Mouse (Mus musculus) common myeloid progenitor, adult 5-6 weeks (primary cell): ENCODE data around the gene Fcgr3. TPM values are rescaled to one million over a fixed set of nuclear protein-coding genes. Genes with fewer than 3 reads are reported as not detected.
A peak's percentile ranks its signal among the peaks of the same experiment; 100 is the strongest.

Experiments used
- ATAC-seq: replicated peaks from 2 replicates; pipeline ENCODE4 v1.8.0; 2016; ENCODE audit warnings: low read depth, mild to moderate bottlenecking, moderate TSS enrichment, inconsistent platforms; ENCODE audit not compliant: poor library complexity, severe bottlenecking
- total RNA-seq: library from RNA; stranded (forward); fragments of 200-1000, 187-1606 nt; gene quantifications from 2 replicates; pipeline ENCODE4 v1.2.3, GENCODE M21; 2017

The Fcgr3 gene
- total RNA-seq, 1 experiment from 2014 or later, result 15.7 TPM

DNA sequence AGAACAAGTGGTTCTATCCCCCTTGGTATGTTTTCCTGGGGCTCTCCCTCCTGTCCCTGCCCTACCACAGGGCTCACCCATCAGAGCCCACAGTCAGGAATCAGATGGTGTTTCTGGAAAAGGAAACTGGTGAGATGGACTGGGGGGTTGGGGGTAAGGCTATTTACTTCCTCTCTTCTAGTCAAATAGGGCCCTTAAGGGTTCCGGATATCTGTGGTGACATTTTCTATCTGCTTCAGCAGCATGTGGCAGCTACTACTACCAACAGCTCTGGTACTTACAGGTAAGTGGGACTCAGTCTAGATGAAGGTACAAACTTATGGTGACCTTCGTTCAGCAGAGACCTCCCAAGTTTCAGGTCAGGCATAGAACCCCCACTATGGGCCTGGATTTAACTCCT lies 46.0 kb downstream of the Fcgr3 start, which contains the start of gene Fcgr4:
Gene Fcgr4 (plus strand): TSS at position 184 of the 400 bp plus-strand sequence.
- ATAC-seq, result peak; percentile 43

GRCm38 (mm10) chr1:171017468-171018158 lies 47.1 kb downstream of the Fcgr3 start:
- ATAC-seq, result peak; percentile 62

DNA sequence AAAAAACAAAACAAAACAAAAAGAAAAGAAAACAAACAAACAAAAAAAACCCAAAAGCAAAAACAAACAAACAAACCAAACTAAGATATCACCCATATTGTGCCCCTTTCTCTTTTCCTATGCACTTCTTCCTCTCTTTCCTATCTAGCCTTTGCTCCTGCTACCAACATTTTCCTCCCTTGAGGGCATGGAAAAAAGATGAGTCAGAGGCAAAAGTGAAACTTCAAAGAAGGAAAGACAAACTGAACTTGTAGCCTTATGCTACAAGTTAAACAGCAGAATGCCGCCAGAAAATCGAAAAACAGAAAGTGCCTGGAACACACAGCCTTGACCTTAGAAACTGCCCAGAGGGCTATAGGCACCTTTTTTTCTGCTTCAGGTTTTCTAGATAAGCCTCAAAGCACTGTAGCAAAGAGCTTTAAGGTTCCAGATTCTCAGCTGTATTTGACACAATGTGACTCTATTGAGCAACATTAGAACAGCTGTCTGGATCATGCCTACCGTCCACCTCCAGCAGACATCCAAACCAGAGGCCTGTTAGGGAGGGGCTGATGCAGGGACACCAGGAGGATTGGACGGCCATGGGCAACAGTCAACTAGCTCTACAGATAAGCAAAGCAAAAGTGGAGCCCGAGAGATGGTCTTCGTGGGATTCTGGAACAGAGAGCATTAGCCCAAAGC lies 47.9 kb downstream of the Fcgr3 start:
- 0 out of 2 replicates have a peak, but pooled peaks have one; percentile 13 for ATAC-seq

- ATAC-seq, result no peak
Observed at GRCm38 (mm10) chr1:171011733-171012132, 53.0 kb downstream of the Fcgr3 start.

- no peak for ATAC-seq
Observed at GRCm38 (mm10) chr1:171006905-171007304, 57.8 kb downstream of the Fcgr3 start.

DNA sequence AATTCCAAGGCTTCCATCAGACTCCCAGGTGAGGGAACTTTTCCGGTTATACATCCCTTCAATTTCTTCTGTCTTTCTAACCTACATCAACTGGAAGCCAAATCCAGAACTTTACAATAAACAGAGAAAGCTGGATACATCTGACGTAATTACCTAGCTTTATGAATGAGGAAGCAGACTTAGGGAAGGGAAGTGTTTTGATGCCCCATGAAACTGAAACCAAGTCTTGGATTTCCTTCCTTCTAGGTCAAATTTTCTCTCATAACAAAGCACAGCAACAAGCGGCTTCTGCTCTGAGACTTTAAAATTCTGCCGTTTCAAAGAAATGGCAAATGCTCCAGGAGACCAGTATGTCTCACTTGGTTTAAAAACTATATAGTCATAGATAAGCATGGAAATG lies 58.4 kb downstream of the Fcgr3 start:
- ATAC-seq, result peak; percentile 76

- ATAC-seq, result no peak
Observed at GRCm38 (mm10) chr1:171005586-171005985, 59.1 kb downstream of the Fcgr3 start.

GRCm38 (mm10) chr1:171005081-171005480 lies 59.7 kb downstream of the Fcgr3 start:
- no peak for ATAC-seq

Other genes with a start within 250 kb of the Fcgr3 start
- 19.8 and 28.6 TPM in 2 replicates for gene Atf6, start 197.2 kb downstream of the Fcgr3 start, total RNA-seq
- gene Gm26620, start 179.9 kb downstream of the Fcgr3 start, total RNA-seq, result not detected in 2 replicates
- 10.3 and 11.9 TPM in 2 replicates for gene Dusp12, start 179.4 kb downstream of the Fcgr3 start, total RNA-seq
- gene Fcrlb, start 152.0 kb downstream of the Fcgr3 start, total RNA-seq, result not detected in 2 replicates
- 1.4 TPM in 1 of 2 replicates, not detected in the other for gene Fcrla, start 137.4 kb downstream of the Fcgr3 start, total RNA-seq
- 27.5 and 30.1 TPM in 2 replicates for gene Fcgr2b, start 88.4 kb downstream of the Fcgr3 start, total RNA-seq
- 1.6 TPM in 1 of 2 replicates, not detected in the other for gene Fcgr4, start 46.0 kb downstream of the Fcgr3 start, total RNA-seq
- 2.1 and 5.3 TPM in 2 replicates for gene Cfap126, start 49.0 kb upstream of the Fcgr3 start, total RNA-seq
- gene Sdhc, start 85.7 kb upstream of the Fcgr3 start, total RNA-seq, result 56.9 and 71.9 TPM in 2 replicates
- not detected in 2 replicates for gene Mpz, start 85.8 kb upstream of the Fcgr3 start, total RNA-seq
- 11.2 and 11.8 TPM in 2 replicates for gene Pcp4l1, start 131.3 kb upstream of the Fcgr3 start, total RNA-seq
- gene Nr1i3, start 149.0 kb upstream of the Fcgr3 start, total RNA-seq, result 0.32 TPM in 1 of 2 replicates, not detected in the other
- 19.0 and 21.5 TPM in 2 replicates for gene Tomm40l, start 157.6 kb upstream of the Fcgr3 start, total RNA-seq
- 3.7 TPM in 1 of 2 replicates, not detected in the other for gene Apoa2, start 160.1 kb upstream of the Fcgr3 start, total RNA-seq
- gene Fcer1g, start 169.4 kb upstream of the Fcgr3 start, total RNA-seq, result 58.4 and 94.7 TPM in 2 replicates
- gene Adamts4, start 185.5 kb upstream of the Fcgr3 start, total RNA-seq, result not detected in 2 replicates
- 198 and 334 TPM in 2 replicates for gene Ndufs2, start 186.5 kb upstream of the Fcgr3 start, total RNA-seq
- gene B4galt3, start 205.4 kb upstream of the Fcgr3 start, total RNA-seq, result 11.0 and 32.0 TPM in 2 replicates
- gene Ppox, start 216.3 kb upstream of the Fcgr3 start, total RNA-seq, result 17.7 and 18.0 TPM in 2 replicates
- 9.9 and 15.7 TPM in 2 replicates for gene Usp21, start 223.1 kb upstream of the Fcgr3 start, total RNA-seq
- gene Ufc1, start 230.1 kb upstream of the Fcgr3 start, total RNA-seq, result 45.7 and 81.9 TPM in 2 replicates